Mouse (Mus musculus) MEL (cell line): ENCODE measurements at regions not wholly inside any gene's neighbourhood (a gene's known extent, or its start where the extent isn't known, plus 50 kb on each side); places are given as distances from the start of the nearest gene placed in this dataset.

Source experiments
- DNase-seq: peaks from one replicate; pipeline ENCODE4 v3.0.0; 2011; ENCODE audit warnings: low read depth, low spot score
- H3K27ac ChIP-seq: 2 replicates; pipeline ENCODE4 v1.5.1; 2012; ENCODE audit warnings: low read depth, mild to moderate bottlenecking, control low read depth, low read length, moderate library complexity; ENCODE audit not compliant: control insufficient read depth
- H3K27me3 ChIP-seq, 2 experiments: fragments of 150-350 bp in 1 of 2; sonication (generic) in 1 of 2; 2 replicates each; pipeline ENCODE4 v1.6.1; 2012; ENCODE audit warnings: low read length in 2 of 2, mild to moderate bottlenecking in 2 of 2, improper control_type of control experiment in 1 of 2, moderate library complexity in 1 of 2; ENCODE audit not compliant: insufficient read depth in 2 of 2, control insufficient read depth in 1 of 2
- H3K36me3 ChIP-seq, 2 experiments: 2 replicates each; pipeline ENCODE4 v1.6.1; 2012 to 2014; ENCODE audit warnings: low read length in 2 of 2, improper control_type of control experiment in 1 of 2, inconsistent platforms in 1 of 2, mild to moderate bottlenecking in 1 of 2; ENCODE audit not compliant: insufficient read depth in 2 of 2, control insufficient read depth in 1 of 2
- H3K4me1 ChIP-seq, 2 experiments: fragments of 150-350 bp in 1 of 2; sonication (generic) in 1 of 2; 2 replicates each; pipeline ENCODE4 v1.6.1; 2012; ENCODE audit warnings: low read length in 2 of 2, improper control_type of control experiment in 1 of 2, mild to moderate bottlenecking in 1 of 2; ENCODE audit not compliant: insufficient read depth in 2 of 2, control insufficient read depth in 1 of 2
- H3K4me3 ChIP-seq, 2 experiments: fragments of 150-350 bp in 1 of 2; sonication (generic) in 1 of 2; 2 replicates each; pipeline ENCODE4 v1.5.1; 2012; ENCODE audit warnings: low read depth in 2 of 2, low read length in 2 of 2, mild to moderate bottlenecking in 2 of 2, moderate library complexity in 2 of 2, control low read depth in 1 of 2, improper control_type of control experiment in 1 of 2; ENCODE audit not compliant: control insufficient read depth in 1 of 2, insufficient read depth in 1 of 2
- H3K79me2 ChIP-seq: 2 replicates; pipeline ENCODE4 v1.6.1; 2012; ENCODE audit warnings: mild to moderate bottlenecking, low read length, moderate library complexity; ENCODE audit not compliant: control insufficient read depth, poor library complexity, insufficient read depth
- H3K9ac ChIP-seq: 2 replicates; pipeline ENCODE4 v1.6.1; 2012; ENCODE audit warnings: low read depth, mild to moderate bottlenecking, control low read depth, low read length, moderate library complexity; ENCODE audit not compliant: control insufficient read depth, poor library complexity, severe bottlenecking
- H3K9me3 ChIP-seq: fragments of 150-350 bp; sonication (generic); replicated peaks from 2 replicates; pipeline ENCODE4 v1.6.1; 2012; ENCODE audit warnings: mild to moderate bottlenecking, low read length, improper control_type of control experiment, moderate library complexity; ENCODE audit not compliant: insufficient read depth
- BHLHE40 ChIP-seq: IDR thresholded peaks from 2 replicates; pipeline ENCODE4 v1.6.1; 2012; ENCODE audit warnings: low read depth, mild to moderate bottlenecking, inconsistent platforms, low read length, improper control_type of control experiment, borderline replicate concordance
- CHD1 ChIP-seq: IDR thresholded peaks from 2 replicates; pipeline ENCODE4 v1.6.1; 2012; ENCODE audit warnings: low read depth, mild to moderate bottlenecking, inconsistent platforms, low read length, improper control_type of control experiment
- CHD2 ChIP-seq: IDR thresholded peaks from 2 replicates; pipeline ENCODE4 v1.6.1; 2011; ENCODE audit warnings: low read length, improper control_type of control experiment
- CTCF ChIP-seq, 3 experiments: IDR thresholded peaks in 2 of 3; conservative IDR thresholded peaks in 1 of 3; 2 replicates each; pipeline ENCODE4 v1.5.1; 2011 to 2012; ENCODE audit warnings: low read length in 3 of 3, low read depth in 2 of 3, mild to moderate bottlenecking in 2 of 3, improper control_type of control experiment in 1 of 3, inconsistent platforms in 1 of 3, mixed read lengths in 1 of 3, moderate library complexity in 1 of 3; ENCODE audit not compliant: control insufficient read depth in 1 of 3, insufficient read depth in 1 of 3, poor library complexity in 1 of 3, severe bottlenecking in 1 of 3
- ELF1 ChIP-seq: IDR thresholded peaks from 2 replicates; pipeline ENCODE4 v1.6.1; 2014; ENCODE audit warnings: low read depth, mild to moderate bottlenecking, inconsistent platforms, low read length, improper control_type of control experiment, moderate library complexity
- EP300 ChIP-seq, 2 experiments: IDR thresholded peaks; 2 replicates each; pipeline ENCODE4 v1.6.1; 2011; ENCODE audit warnings: improper control_type of control experiment in 2 of 2, low read length in 2 of 2, low read depth in 1 of 2, mild to moderate bottlenecking in 1 of 2
- ETS1 ChIP-seq: IDR thresholded peaks from 2 replicates; pipeline ENCODE4 v1.6.1; 2012; ENCODE audit warnings: low read depth, mild to moderate bottlenecking, inconsistent platforms, low read length, improper control_type of control experiment, moderate library complexity
- GABPA ChIP-seq: IDR thresholded peaks from 2 replicates; pipeline ENCODE4 v1.6.1; 2012; ENCODE audit warnings: low read depth, mild to moderate bottlenecking, inconsistent platforms, low read length, improper control_type of control experiment, moderate library complexity
- GATA1 ChIP-seq: IDR thresholded peaks from 2 replicates; pipeline ENCODE4 v1.6.1; 2011; ENCODE audit warnings: low read depth, low read length, improper control_type of control experiment
- HCFC1 ChIP-seq: IDR thresholded peaks from 2 replicates; pipeline ENCODE4 v1.6.1; 2012; ENCODE audit warnings: low read depth, mild to moderate bottlenecking, inconsistent platforms, low read length, improper control_type of control experiment, moderate library complexity
- JUND ChIP-seq: IDR thresholded peaks from 2 replicates; pipeline ENCODE4 v1.6.1; 2011; ENCODE audit warnings: low read depth, mild to moderate bottlenecking, improper control_type of control experiment, low read length
- KAT2A ChIP-seq: conservative IDR thresholded peaks from 2 replicates; pipeline ENCODE4 v1.6.1; 2012; ENCODE audit warnings: low read depth, low read length, improper control_type of control experiment, inconsistent platforms
- MAFK ChIP-seq: IDR thresholded peaks from 2 replicates; pipeline ENCODE4 v1.6.1; 2011; ENCODE audit warnings: low read depth, mild to moderate bottlenecking, low read length, improper control_type of control experiment, borderline replicate concordance
- MAX ChIP-seq: IDR thresholded peaks from 2 replicates; pipeline ENCODE4 v1.6.1; 2011; ENCODE audit warnings: low read length, improper control_type of control experiment
- MAZ ChIP-seq: IDR thresholded peaks from 2 replicates; pipeline ENCODE4 v1.6.1; 2012; ENCODE audit warnings: low read depth, mild to moderate bottlenecking, inconsistent platforms, low read length, improper control_type of control experiment
- MXI1 ChIP-seq: IDR thresholded peaks from 2 replicates; pipeline ENCODE4 v1.6.1; 2011; ENCODE audit warnings: mild to moderate bottlenecking, low read depth, low read length, improper control_type of control experiment
- MYB ChIP-seq: IDR thresholded peaks from 2 replicates; pipeline ENCODE4 v1.6.1; 2011; ENCODE audit warnings: mild to moderate bottlenecking, low read depth, low read length, improper control_type of control experiment
- MYC ChIP-seq: IDR thresholded peaks from 2 replicates; pipeline ENCODE4 v1.6.1; 2011; ENCODE audit warnings: low read depth, mild to moderate bottlenecking, low read length, improper control_type of control experiment, moderate library complexity
- POLR2A ChIP-seq, 2 experiments: IDR thresholded peaks; 2 replicates each; pipeline ENCODE4 v1.6.1; 2011 to 2012; ENCODE audit warnings: low read length in 2 of 2, mild to moderate bottlenecking in 2 of 2, control low read depth in 1 of 2, improper control_type of control experiment in 1 of 2, low read depth in 1 of 2, moderate library complexity in 1 of 2; ENCODE audit not compliant: control insufficient read depth in 1 of 2, insufficient read depth in 1 of 2, poor library complexity in 1 of 2
- POLR2AphosphoS5 ChIP-seq: IDR thresholded peaks from 2 replicates; pipeline ENCODE4 v1.6.1; 2012; ENCODE audit warnings: low read depth, borderline replicate concordance, mild to moderate bottlenecking, inconsistent platforms, low read length, moderate library complexity, mixed read lengths
- SMC3 ChIP-seq: IDR thresholded peaks from 2 replicates; pipeline ENCODE4 v1.6.1; 2011; ENCODE audit warnings: low read depth, low read length, improper control_type of control experiment
- TAL1 ChIP-seq: IDR thresholded peaks from 2 replicates; pipeline ENCODE4 v1.6.1; 2012; ENCODE audit warnings: mild to moderate bottlenecking, inconsistent platforms, low read length, moderate library complexity, mixed read lengths
- TBP ChIP-seq: IDR thresholded peaks from 2 replicates; pipeline ENCODE4 v1.8.0; 2011; ENCODE audit warnings: low read depth, low read length, improper control_type of control experiment
- TCF12 ChIP-seq: IDR thresholded peaks from 2 replicates; pipeline ENCODE4 v1.6.1; 2014; ENCODE audit warnings: low read depth, mild to moderate bottlenecking, inconsistent platforms, low read length, improper control_type of control experiment, moderate library complexity
- UBTF ChIP-seq: IDR thresholded peaks from 2 replicates; pipeline ENCODE4 v1.6.1; 2012; ENCODE audit warnings: low read depth, mild to moderate bottlenecking, inconsistent platforms, low read length, improper control_type of control experiment, moderate library complexity, borderline replicate concordance; ENCODE audit not compliant: insufficient read depth
- USF1 ChIP-seq: IDR thresholded peaks from 2 replicates; pipeline ENCODE4 v1.6.1; 2014; ENCODE audit warnings: low read depth, mild to moderate bottlenecking, inconsistent platforms, low read length, improper control_type of control experiment, moderate library complexity
- USF2 ChIP-seq, 2 experiments: IDR thresholded peaks; 2 replicates each; pipeline ENCODE4 v1.6.1; 2011 to 2012; ENCODE audit warnings: improper control_type of control experiment in 2 of 2, low read length in 2 of 2, borderline replicate concordance in 1 of 2, inconsistent platforms in 1 of 2, low read depth in 1 of 2, mild to moderate bottlenecking in 1 of 2; ENCODE audit not compliant: insufficient read depth in 1 of 2
- ZC3H11A ChIP-seq: IDR thresholded peaks from 2 replicates; pipeline ENCODE4 v1.6.1; 2012; ENCODE audit warnings: low read depth, mild to moderate bottlenecking, inconsistent platforms, low read length, improper control_type of control experiment
- ZMIZ1 ChIP-seq: IDR thresholded peaks from 2 replicates; pipeline ENCODE4 v1.6.1; 2012; ENCODE audit warnings: low read depth, mild to moderate bottlenecking, inconsistent platforms, low read length, improper control_type of control experiment, moderate library complexity
- ZNF384 ChIP-seq: IDR thresholded peaks from 2 replicates; pipeline ENCODE4 v1.6.1; 2012; ENCODE audit warnings: low read depth, mild to moderate bottlenecking, inconsistent platforms, low read length, improper control_type of control experiment

- no peaks in the 10 kb centered on the region for H3K4me1 ChIP-seq
- H3K9ac ChIP-seq = no peak overlapping the region
- no peaks in the 10 kb centered on the region for H3K36me3 ChIP-seq
- TF ChIP-seq JUND = no peak
- no peak for TF ChIP-seq SMC3
- no peak for TF ChIP-seq BHLHE40
- TF ChIP-seq CTCF (IDR thresholded peaks at IDR 0.05 in 2 of 3, conservative IDR thresholded peaks at IDR 0.05 in 1 of 3; ENCODE audit: control insufficient read depth in 1 of 3, insufficient read depth in 1 of 3, low read depth in 2 of 3, low read length in 3 of 3, poor library complexity in 1 of 3, severe bottlenecking in 1 of 3) = no peak
- no peak for TF ChIP-seq ZC3H11A
- no peak for TF ChIP-seq TCF12
- no peak for TF ChIP-seq MAFK
- no peak for TF ChIP-seq USF1
- no peak for TF ChIP-seq ZNF384
- TF ChIP-seq CHD1 = no peak
- no peak for TF ChIP-seq MYB
- TF ChIP-seq TAL1 = no peak
- TF ChIP-seq MAZ = no peak
- no peak for TF ChIP-seq ELF1
- TF ChIP-seq GATA1 = no peak
- no peak for TF ChIP-seq MXI1
- TF ChIP-seq TBP = no peak
- TF ChIP-seq HCFC1 = no peak
- TF ChIP-seq MAX = no peak
- no peak for TF ChIP-seq EP300 (IDR thresholded peaks at IDR 0.05; ENCODE audit: low read depth in 1 of 2, low read length in 2 of 2)
- no peak overlapping the region for H3K27ac ChIP-seq
- no peaks in the 10 kb centered on the region for H3K79me2 ChIP-seq
- H3K27me3 ChIP-seq = no peaks in the 10 kb centered on the region
- no peak overlapping the region for H3K4me3 ChIP-seq
- no peaks in the 10 kb centered on the region for H3K9me3 ChIP-seq
- DNase-seq = no peak
Measured at GRCm38 (mm10) chr4:125865057-125865456, 159.3 kb upstream of the Csf3r start.

GRCm38 (mm10) chr4:125865728-125866127 lies 158.6 kb upstream of the Csf3r start:
- no peaks in the 10 kb centered on the region for H3K27me3 ChIP-seq
- no peak for DNase-seq
- no peaks in the 10 kb centered on the region for H3K9me3 ChIP-seq
- no peak overlapping the region for H3K9ac ChIP-seq
- H3K79me2 ChIP-seq = no peaks in the 10 kb centered on the region
- no peak overlapping the region for H3K4me3 ChIP-seq
- H3K27ac ChIP-seq = no peak overlapping the region
- H3K36me3 ChIP-seq = no peaks in the 10 kb centered on the region
- TF ChIP-seq TBP (no peak), BHLHE40 (no peak), HCFC1 (no peak), USF1 (no peak), MYC (no peak), POLR2AphosphoS5 (no peak), UBTF (no peak), USF2 (IDR thresholded peaks at IDR 0.05; ENCODE audit: borderline replicate concordance in 1 of 2, insufficient read depth in 1 of 2, low read depth in 1 of 2, low read length in 2 of 2) (no peak), CHD2 (no peak), CHD1 (no peak), KAT2A (no peak), ELF1 (no peak), POLR2A (IDR thresholded peaks at IDR 0.05; ENCODE audit: control insufficient read depth in 1 of 2, insufficient read depth in 1 of 2, low read depth in 1 of 2, low read length in 2 of 2, poor library complexity in 1 of 2) (no peak), MAFK (no peak), ZMIZ1 (no peak), EP300 (IDR thresholded peaks at IDR 0.05; ENCODE audit: low read depth in 1 of 2, low read length in 2 of 2) (no peak), GABPA (no peak), JUND (no peak), ETS1 (no peak), TCF12 (no peak)
- H3K4me1 ChIP-seq = no peaks in the 10 kb centered on the region
